Mouse (Mus musculus): ENCODE results near the gene Gm5431.
"Not testable (repeated sequence)": the region's sequence is repeated elsewhere in the genome, so short reads cannot be mapped to it uniquely, and the experiment has no call there.

The Gm5431 gene

DNA sequence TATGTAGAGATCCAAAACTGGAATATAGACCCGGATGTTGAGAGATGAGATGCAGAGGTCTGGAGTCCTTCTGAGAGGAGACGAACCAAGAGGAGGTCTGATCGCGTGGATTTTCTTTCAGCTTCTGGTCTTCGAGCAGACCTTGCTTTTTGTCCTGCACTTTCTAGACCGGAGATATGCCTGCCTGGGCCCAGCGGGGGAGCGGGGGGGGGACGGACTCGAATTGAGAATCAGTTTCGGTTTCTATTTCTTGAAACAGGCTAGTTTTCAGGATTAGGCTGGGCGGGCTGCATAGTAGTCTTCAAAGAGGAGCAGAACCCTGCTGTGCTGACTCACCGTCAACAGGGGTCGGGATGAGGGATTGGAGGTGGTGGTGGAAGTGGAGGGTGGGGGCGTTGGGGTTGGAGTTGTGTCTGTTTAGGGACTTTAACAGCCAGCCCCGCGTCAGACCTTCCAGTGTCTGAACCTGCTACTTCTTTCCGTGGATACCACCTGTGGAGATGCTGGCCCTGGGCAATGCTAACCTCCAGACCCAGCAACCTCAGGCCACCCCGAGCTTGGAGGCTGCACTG, 30.7 kb downstream of the Gm5431 start, which contains the start of gene Irgm1:
Irgm1 (minus strand) TSS at position 483 of the 572 bp plus-strand sequence.
- peak; percentile 16 for DNase-seq (ENCODE audit: low read depth, low spot score)

GRCm38 (mm10) chr11:48870781-48871180, 31.2 kb downstream of the Gm5431 start:
- no peak for DNase-seq (ENCODE audit: low read depth, low spot score)

GRCm38 (mm10) chr11:48869380-48870110, 32.5 kb downstream of the Gm5431 start:
- no peak for DNase-seq (ENCODE audit: low read depth, low spot score)

DNA sequence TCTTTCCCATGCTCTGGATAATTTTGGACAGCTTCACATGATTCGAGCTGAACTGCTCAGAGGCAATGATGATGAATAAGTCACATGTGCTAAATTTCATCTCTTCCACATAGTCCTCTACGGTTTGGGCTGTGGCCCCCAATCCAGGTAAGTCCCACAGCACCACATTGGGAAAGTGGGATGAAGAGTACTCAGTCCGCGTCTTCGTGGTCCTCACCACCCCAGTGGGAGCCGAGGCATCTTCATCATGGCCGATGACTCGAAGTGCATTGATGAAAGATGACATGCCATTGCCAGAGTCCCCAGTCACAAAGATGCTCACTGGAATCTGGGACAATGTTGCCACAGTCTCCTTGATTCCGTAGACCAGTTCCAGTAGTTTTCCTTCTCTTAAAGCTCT, 35.5 kb downstream of the Gm5431 start:
- DNase-seq (ENCODE audit: low read depth, low spot score), result no peak

DNA sequence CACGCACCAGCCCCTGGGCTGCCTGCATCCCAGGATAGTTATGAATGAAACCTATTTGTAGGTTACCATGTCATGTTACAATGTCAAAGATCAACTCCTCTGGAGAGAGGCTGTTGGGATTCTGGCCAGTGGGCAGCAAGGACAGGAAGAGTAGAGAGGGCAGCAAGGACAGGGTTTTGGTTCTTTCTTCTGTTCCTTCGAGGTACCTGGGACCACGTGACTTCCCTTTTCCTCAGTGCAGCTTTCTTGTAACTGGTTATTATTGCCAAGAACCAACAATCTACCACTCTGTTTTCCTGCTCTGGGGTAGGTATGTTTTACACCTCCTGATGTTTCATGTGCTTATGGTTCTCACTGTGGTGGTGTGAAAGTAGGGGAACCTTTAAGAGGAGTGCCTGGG, 38.2 kb downstream of the Gm5431 start:
- no peak for DNase-seq (ENCODE audit: low read depth, low spot score)

DNA sequence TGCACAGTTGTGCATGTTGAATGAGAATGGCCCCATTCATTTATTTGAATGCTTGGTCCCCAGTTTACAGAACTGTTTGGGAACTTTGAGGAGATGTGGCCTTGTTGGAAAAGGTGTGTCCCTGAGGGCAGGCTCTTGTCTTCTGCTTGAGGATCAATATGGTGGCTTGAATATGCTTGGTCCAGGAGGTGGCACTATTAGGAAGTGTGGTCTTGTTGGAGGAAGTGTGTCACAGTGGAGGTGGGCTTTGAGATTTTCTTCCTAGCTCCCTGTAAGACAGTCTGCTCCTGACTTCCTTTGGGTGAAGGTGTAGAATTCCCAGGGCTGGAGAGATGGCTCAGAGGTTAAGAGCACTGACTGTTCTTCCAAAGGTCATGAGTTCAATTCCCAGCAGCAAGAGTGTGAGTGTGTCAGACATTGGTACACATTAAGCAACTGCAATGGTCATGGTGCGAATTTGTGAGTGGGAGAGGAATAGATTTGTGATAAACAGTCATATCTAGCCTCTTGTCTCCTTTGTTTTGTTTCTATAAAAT, 39.2 kb downstream of the Gm5431 start:
- no peak for DNase-seq (ENCODE audit: low read depth, low spot score)

DNA sequence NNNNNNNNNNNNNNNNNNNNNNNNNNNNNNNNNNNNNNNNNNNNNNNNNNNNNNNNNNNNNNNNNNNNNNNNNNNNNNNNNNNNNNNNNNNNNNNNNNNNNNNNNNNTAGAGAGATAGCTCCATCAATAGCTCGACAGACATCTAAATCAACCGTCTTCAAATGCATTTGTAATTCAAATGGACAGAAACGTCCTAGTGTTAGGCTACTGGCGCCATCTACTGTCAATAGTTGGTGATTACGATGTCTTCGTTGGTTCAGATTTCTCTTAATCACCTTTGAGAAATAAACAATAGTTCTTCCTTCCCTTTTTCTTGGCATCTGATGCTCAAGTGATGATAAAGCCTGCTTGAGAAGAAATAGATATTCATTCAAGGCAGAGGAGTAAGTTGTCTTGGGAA, 43.0 kb downstream of the Gm5431 start:
- DNase-seq (ENCODE audit: low read depth, low spot score), result peak; percentile 63

- DNase-seq (ENCODE audit: low read depth, low spot score), result peak; percentile 86
Measured at GRCm38 (mm10) chr11:48853474-48854180, 48.4 kb downstream of the Gm5431 start.

- DNase-seq (ENCODE audit: low read depth, low spot score), result no peak
Measured at GRCm38 (mm10) chr11:48852624-48853473, 49.2 kb downstream of the Gm5431 start.

- no peak for DNase-seq (ENCODE audit: low read depth, low spot score)
Measured at GRCm38 (mm10) chr11:48852190-48852589, 49.8 kb downstream of the Gm5431 start.

GRCm38 (mm10) chr11:48851270-48851995, 50.6 kb downstream of the Gm5431 start:
- no peak for DNase-seq (ENCODE audit: low read depth, low spot score)

GRCm38 (mm10) chr11:48850240-48850639, 51.8 kb downstream of the Gm5431 start:
- DNase-seq (ENCODE audit: low read depth, low spot score), result no peak

DNA sequence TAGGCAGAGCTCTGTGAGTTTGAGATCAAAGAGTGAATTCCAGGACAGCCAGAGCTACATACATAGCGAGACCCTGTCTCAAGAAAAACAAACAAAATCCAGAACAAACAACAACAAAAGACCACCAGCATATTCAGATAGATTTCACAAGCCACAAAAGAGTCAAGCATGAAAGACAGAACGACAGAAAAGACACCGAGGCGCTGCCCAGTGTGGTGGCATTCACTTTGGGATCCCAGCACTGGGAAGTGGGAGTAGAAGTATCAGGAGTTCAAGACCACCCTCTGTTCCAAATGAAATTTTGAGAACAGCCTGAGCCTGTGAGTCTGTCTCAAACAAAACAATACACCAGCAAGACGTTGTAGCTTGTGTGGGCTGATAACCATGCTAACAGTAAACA, 55.1 kb downstream of the Gm5431 start:
- DNase-seq (ENCODE audit: low read depth, low spot score), result no peak

GRCm38 (mm10) chr11:48846362-48846761, 55.7 kb downstream of the Gm5431 start:
- DNase-seq (ENCODE audit: low read depth, low spot score), result not testable (repeated sequence)

DNA sequence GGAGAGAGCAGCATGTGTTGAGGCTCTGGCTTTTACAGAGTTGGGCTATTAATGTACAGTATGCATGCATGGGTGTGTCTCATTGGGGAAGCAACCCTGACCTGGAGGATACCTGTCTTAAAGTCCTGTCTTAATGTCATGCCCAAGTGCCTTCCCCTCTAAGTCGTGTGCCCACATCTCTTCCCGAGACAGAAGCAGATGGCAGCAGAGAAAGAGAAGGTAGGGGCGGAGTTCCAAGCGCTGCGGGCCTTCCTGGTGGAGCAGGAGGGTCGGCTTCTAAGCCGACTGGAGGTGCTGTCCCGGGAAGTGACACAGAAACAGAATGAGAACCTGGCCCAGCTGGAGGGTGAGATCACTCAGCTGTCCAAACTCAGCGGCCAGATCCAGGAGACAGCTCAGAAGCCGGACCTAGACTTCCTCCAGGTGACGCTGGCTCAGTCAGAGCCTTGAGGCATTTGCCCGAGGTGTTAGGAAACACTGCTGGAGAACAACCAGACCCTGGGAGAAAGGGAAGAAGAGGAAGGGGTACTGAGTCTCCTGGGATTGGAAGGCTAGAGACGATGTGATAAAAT, 56.7 kb downstream of the Gm5431 start:
- DNase-seq (ENCODE audit: low read depth, low spot score), result no peak

GRCm38 (mm10) chr11:48844309-48844708, 57.7 kb downstream of the Gm5431 start:
- DNase-seq (ENCODE audit: low read depth, low spot score), result no peak

DNA sequence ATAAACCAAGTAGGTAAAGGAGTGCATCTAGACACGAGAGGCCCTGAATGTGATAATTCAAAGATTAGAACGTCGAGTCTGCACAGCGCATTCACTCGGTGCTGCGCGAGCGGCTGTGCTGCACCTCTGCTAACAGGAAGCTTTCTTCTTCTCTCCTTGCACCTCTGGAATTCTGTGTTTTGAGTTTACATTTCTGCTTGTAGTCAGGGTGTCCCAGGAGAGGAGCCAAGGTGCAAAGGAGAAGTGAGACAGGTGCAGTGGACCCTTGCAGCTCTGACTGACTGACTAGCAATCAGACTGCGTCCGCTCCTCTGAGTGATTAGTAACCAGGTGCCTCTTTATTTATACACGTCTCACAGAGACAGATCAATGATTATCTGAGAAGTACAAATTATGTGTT, 58.8 kb downstream of the Gm5431 start:
- no peak for DNase-seq (ENCODE audit: low read depth, low spot score)

DNA sequence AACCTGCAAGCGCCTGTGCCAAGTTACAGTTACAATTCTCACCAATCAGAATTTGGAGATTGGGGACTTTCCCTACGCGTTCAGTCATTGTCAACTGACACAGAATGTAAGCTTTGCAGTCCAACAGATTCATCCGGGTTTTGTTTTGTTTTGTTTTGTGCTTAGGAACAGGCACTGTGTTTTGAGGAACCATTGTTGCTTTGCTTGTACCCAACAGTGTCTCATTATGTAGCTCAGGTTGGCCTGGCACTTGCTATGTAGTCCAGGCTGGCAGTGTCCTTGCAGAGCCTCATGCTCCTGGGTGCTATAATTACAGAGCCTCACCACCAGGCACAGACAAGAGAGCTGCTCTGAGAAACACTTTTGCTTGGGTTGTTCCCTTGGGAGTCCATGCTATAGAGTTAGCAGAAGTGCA, 59.6 kb downstream of the Gm5431 start:
- no peak for DNase-seq (ENCODE audit: low read depth, low spot score)

GRCm38 (mm10) chr11:48841213-48841612, 60.8 kb downstream of the Gm5431 start:
- DNase-seq (ENCODE audit: low read depth, low spot score), result no peak

GRCm38 (mm10) chr11:48840805-48841204, 61.2 kb downstream of the Gm5431 start:
- no peak for DNase-seq (ENCODE audit: low read depth, low spot score)
